Mouse (Mus musculus) neural tube, embryonic 15.5 days (tissue): ENCODE results near the gene C2cd2l. TPM values are rescaled to one million over a fixed set of nuclear protein-coding genes. Genes with fewer than 3 reads are reported as not detected.
"Not testable (repeated sequence)": the region's sequence is repeated elsewhere in the genome, so short reads cannot be mapped to it uniquely, and the experiment has no call there.

ENCODE experiments used
- ATAC-seq: fragments of 200-750 bp; cut with Nextera tagmentation; 2 replicates; pipeline ENCODE4 v1.8.0; 2017; ENCODE audit warnings: mild to moderate bottlenecking, moderate TSS enrichment, moderate library complexity; ENCODE audit not compliant: low FRiP score
- H3K27ac ChIP-seq: fragments of 300-500 bp; sonication (generic); replicated peaks from 2 replicates; pipeline ENCODE4 v1.5.1; 2015; ENCODE audit warnings: mild to moderate bottlenecking, inconsistent platforms
- H3K27me3 ChIP-seq: fragments of 300-500 bp; sonication (generic); replicated peaks from 2 replicates; pipeline ENCODE4 v1.6.1; 2015; ENCODE audit warnings: inconsistent platforms
- H3K36me3 ChIP-seq: fragments of 300-500 bp; sonication (generic); 2 replicates; pipeline ENCODE4 v1.6.1; 2015; ENCODE audit warnings: inconsistent platforms
- H3K4me1 ChIP-seq: fragments of 300-500 bp; sonication (generic); 2 replicates; pipeline ENCODE4 v1.6.1; 2015; ENCODE audit warnings: inconsistent platforms
- H3K4me2 ChIP-seq: fragments of 300-500 bp; sonication (generic); 2 replicates; pipeline ENCODE4 v1.6.1; 2015; ENCODE audit warnings: inconsistent platforms, mild to moderate bottlenecking, moderate library complexity
- H3K4me3 ChIP-seq: fragments of 300-500 bp; sonication (generic); replicated peaks from 2 replicates; pipeline ENCODE4 v1.5.1; 2015; ENCODE audit warnings: mild to moderate bottlenecking, inconsistent platforms
- H3K9ac ChIP-seq: fragments of 300-500 bp; sonication (generic); replicated peaks from 2 replicates; pipeline ENCODE4 v1.6.1; 2015; ENCODE audit warnings: mild to moderate bottlenecking, inconsistent platforms
- H3K9me3 ChIP-seq: fragments of 300-500 bp; sonication (generic); replicated peaks from 2 replicates; pipeline ENCODE4 v1.6.1; 2016; ENCODE audit warnings: inconsistent platforms
- WGBS: fragments of 180-500 bp; shearing (Covaris S2); methylation state at CpG from one replicate; pipeline ENCODE4 v1.1.7; 2015; ENCODE audit warnings: mixed read lengths; 5-methylcytosine and 5-hydroxymethylcytosine counted together
- polyA plus RNA-seq: library from polyadenylated mRNA; unstranded; fragments of >200 nt; fragmentation: Nextera tagmentation; extraction: Ambion mirVana; gene quantifications from 2 replicates; pipeline ENCODE4 v1.2.1, GENCODE M21; 2015

C2cd2l gene
- polyA plus RNA-seq, 1 experiment from 2014 or later, result 24.3 TPM

DNA sequence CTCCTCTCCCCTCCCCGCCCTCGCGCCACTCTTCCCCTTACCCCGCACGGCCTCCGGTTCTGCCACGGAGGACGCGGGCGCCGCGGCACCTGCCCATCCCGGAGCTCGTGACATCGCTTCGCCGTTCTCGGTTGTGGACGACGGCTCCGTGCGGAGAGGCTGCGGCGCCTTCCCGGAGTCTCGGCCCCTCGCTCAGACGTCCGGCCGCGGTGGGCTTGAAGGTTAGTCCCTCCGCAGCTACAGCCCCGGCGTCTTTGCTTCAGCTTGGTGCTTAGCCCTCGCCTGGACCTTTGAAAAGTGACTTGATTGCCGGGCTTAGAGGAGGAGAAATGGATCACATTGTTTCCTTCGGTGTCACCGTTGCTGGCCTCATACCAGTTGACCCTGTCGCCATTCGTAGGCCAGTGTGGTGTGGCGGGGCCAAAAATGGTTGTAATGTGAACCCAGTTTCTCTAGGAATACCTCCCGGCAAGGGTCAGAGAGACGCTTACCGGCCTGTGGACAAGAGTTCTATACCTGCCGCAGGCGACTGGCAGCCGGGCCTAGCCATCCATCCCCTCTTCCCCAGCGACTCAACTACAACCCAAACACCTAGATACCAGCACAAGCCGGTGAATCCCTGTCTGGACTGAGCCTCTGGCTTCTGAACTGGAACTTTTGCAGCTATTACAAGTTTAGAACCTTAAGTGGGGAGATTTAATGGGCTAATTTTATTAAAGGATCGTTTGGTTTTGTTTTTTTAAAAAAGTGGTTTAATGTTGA lies 15.4 kb upstream of the C2cd2l start:
- Histone ChIP-seq H3K36me3 (peaks cover 40% of the 10 kb centered on the region), H3K4me3 (peak overlapping the region; percentile 83), H3K27ac (peak overlapping the region; percentile 95), H3K9me3 (no peaks in the 10 kb centered on the region), H3K9ac (peak overlapping the region; percentile 91), H3K4me1 (peaks cover 24% of the 10 kb centered on the region), H3K4me2 (peak overlapping the region; percentile 87), H3K27me3 (no peaks in the 10 kb centered on the region)
- ATAC-seq, result no peak; the same call in 1 of the 2 replicates
- WGBS, result under 1% methylated on average over 48 of the region's 50 CpGs

DNA sequence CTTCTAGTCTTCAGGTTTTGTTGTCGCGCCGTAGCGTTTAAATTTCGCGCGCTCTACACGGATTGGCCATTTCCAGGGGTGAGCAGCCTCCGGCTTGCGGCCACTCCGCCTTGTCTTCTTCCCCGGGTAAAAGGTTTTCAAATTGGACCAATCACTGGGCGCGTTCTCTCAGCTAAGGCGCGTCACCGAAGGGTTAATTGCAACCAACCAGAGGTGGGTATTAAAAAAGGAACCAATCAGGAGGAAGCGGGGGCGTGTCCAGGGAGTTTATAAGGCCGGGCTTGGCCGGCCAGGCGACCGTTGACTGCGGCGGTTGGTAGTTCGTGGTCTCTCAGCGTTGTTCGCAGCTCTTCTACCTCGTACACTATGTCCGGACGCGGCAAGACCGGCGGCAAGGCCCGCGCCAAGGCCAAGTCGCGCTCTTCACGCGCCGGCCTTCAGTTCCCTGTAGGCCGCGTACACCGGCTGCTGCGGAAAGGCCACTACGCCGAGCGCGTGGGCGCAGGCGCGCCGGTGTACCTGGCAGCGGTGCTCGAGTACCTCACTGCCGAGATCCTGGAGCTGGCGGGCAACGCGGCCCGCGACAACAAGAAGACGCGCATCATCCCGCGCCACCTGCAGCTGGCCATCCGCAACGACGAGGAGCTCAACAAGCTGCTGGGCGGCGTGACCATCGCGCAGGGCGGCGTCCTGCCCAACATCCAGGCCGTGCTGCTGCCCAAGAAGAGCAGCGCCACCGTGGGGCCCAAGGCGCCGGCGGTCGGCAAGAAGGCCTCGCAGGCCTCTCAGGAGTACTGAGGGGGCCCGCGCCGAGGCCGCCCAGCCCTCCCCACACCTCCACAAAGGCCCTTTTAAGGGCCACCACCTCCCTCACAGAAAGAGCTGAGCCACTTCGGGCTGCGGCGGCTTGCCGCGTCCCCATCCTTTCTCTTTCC lies 14.6 kb upstream of the C2cd2l start, which contains the start of gene H2afx:
TSS of gene H2afx (plus strand) at position 299 of the 935 bp plus-strand sequence.
- peak; percentile 97 for ATAC-seq
- peak within 1 kb of the TSS; percentile 87 for H3K4me2 ChIP-seq
- peaks cover 24% of the 10 kb centered on the region for H3K4me1 ChIP-seq
- H3K36me3 ChIP-seq, result peaks cover 43% of the 10 kb centered on the region
- H3K27ac ChIP-seq, result peak within 1 kb of the TSS; percentile 95
- under 1% methylated on average over 91 of the region's 91 CpGs for WGBS
- peak within 1 kb of the TSS; percentile 83 for H3K4me3 ChIP-seq
- H3K9me3 ChIP-seq, result no peaks in the 10 kb centered on the region
- H3K9ac ChIP-seq, result peak within 1 kb of the TSS; percentile 91
- no peaks in the 10 kb centered on the region for H3K27me3 ChIP-seq

DNA sequence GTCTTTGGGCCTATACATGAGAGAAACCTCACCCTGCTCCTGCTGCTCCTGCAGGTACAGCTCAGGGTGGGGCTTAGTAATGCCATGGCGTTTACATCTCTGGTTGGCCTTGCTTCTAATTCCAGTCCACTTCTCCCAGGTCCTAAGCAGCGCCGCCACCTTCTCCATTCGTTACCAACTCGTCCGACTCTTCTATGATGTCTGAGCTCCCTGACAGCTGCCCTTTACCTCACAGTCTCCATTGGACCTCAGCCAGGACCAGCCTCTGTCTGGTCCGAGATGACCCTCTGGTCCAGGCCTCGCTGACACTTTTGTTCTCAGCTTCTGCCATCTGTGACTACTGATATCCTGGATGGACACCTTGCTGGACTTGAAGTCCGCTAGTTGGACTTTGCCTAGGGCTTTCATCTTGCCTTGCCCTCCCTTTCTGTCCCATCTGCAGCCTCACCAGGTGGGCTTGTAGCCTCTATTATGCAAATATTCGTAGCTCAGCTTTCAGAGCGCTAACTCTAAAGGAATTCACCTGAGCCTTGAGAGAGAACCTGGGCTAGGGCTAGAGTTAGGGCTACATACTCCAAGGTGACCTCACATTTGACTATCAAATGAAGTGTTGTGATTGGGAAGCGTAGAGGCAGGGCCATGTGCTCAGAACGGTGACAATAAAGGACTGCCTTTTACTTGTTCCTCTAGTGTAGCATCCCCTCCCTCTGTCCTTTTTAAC lies 13.0 kb upstream of the C2cd2l start:
- H3K4me1 ChIP-seq, result peaks cover 25% of the 10 kb centered on the region
- H3K4me2 ChIP-seq, result no peak overlapping the region
- no peaks in the 10 kb centered on the region for H3K27me3 ChIP-seq
- WGBS, result 96% methylated on average over 13 of the region's 13 CpGs
- H3K27ac ChIP-seq, result no peak overlapping the region
- H3K9me3 ChIP-seq, result no peaks in the 10 kb centered on the region
- ATAC-seq, result no peak
- H3K9ac ChIP-seq, result no peak overlapping the region
- H3K36me3 ChIP-seq, result peaks cover 52% of the 10 kb centered on the region
- H3K4me3 ChIP-seq, result no peak overlapping the region

DNA sequence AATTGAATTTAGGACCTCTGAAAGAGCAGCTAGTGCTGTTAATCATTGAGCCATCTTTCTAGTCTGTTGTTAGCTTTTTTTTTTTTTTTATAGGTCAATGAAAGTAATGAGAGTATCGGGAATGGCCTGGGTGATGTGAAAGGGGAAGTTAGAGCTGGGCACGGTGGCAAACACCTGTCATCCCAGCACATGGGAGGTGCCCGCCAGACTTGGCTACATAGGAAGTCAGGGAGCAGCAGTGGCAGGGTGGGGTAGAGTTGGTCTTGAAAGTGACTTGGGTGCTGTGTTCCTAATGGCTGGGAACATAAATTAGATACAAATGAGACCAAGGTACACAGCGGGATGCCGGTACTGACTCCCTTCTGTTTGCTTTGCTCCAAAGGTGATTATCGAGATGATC lies 10.7 kb upstream of the C2cd2l start:
- no peak for ATAC-seq
- Histone ChIP-seq H3K4me3 (no peak overlapping the region), H3K4me1 (peaks cover 19% of the 10 kb centered on the region), H3K9ac (no peak overlapping the region), H3K36me3 (peaks cover 48% of the 10 kb centered on the region), H3K4me2 (no peak overlapping the region), H3K9me3 (no peaks in the 10 kb centered on the region), H3K27ac (no peak overlapping the region), H3K27me3 (no peaks in the 10 kb centered on the region)
- WGBS, result 92% methylated on average over 6 of the region's 6 CpGs

- H3K27me3 ChIP-seq, result no peaks in the 10 kb centered on the region
- peaks cover 39% of the 10 kb centered on the region for H3K36me3 ChIP-seq
- 91% methylated on average over 5 of the region's 5 CpGs for WGBS
- no peaks in the 10 kb centered on the region for H3K9me3 ChIP-seq
- H3K4me3 ChIP-seq, result peak overlapping the region; percentile 85
- H3K9ac ChIP-seq, result 0 out of 2 replicates have a peak overlapping the region, but pooled peaks have one; percentile 93
- H3K4me1 ChIP-seq, result peaks cover 19% of the 10 kb centered on the region
- no peak for ATAC-seq
- no peak overlapping the region for H3K27ac ChIP-seq
- H3K4me2 ChIP-seq, result peak overlapping the region; percentile 91
These were observed 7.8 kb upstream of the C2cd2l start for GRCm38 (mm10) chr9:44327926-44328325.

DNA sequence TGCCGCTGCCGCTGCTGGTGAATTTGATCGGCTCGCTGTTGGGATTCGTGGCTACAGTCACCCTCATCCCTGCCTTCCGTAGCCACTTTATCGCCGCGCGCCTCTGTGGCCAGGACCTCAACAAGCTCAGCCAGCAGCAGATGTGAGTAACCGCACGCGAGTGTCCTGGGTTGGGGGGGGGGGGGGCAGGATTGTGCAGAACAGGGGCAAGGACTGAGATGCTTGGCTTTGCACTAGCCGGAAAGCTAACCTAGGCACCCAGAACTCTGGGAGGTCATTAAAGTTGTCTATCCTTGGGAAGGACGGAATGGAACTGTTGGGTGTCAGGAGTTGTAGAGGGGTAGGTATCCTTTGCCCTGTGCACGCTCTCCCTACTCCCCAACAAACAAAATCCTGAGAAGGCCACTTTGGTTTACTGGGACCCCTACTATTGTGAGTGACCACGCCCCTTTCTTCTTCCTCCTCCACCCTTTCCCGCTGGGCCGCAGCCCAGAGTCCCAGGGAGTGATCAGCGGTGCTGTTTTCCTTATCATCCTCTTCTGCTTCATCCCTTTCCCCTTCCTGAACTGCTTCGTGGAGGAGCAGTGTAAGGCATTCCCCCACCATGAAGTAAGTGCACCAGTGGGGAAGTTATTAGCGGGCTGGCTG lies 7.1 kb upstream of the C2cd2l start:
- peak overlapping the region; percentile 93 for H3K27ac ChIP-seq
- H3K9ac ChIP-seq, result peak overlapping the region; percentile 93
- H3K4me3 ChIP-seq, result peak overlapping the region; percentile 85
- peaks cover 32% of the 10 kb centered on the region for H3K36me3 ChIP-seq
- peak overlapping the region; percentile 91 for H3K4me2 ChIP-seq
- peak; percentile 30; the same call in 1 of the 2 replicates for ATAC-seq
- peaks cover 19% of the 10 kb centered on the region for H3K4me1 ChIP-seq
- H3K9me3 ChIP-seq, result no peaks in the 10 kb centered on the region
- no peaks in the 10 kb centered on the region for H3K27me3 ChIP-seq
- WGBS, result under 1% methylated on average over 22 of the region's 22 CpGs

- Histone ChIP-seq H3K4me3 (peak overlapping the region; percentile 85), H3K36me3 (peaks cover 26% of the 10 kb centered on the region), H3K27me3 (no peaks in the 10 kb centered on the region), H3K9me3 (no peaks in the 10 kb centered on the region), H3K4me2 (peak overlapping the region; percentile 91), H3K9ac (peak overlapping the region; percentile 93), H3K27ac (peak overlapping the region; percentile 93), H3K4me1 (peaks cover 19% of the 10 kb centered on the region)
- WGBS, result under 1% methylated on average over 38 of the region's 38 CpGs
- peak; percentile 95 for ATAC-seq
These were observed 6.4 kb upstream of the C2cd2l start for GRCm38 (mm10) chr9:44326371-44327063.

DNA sequence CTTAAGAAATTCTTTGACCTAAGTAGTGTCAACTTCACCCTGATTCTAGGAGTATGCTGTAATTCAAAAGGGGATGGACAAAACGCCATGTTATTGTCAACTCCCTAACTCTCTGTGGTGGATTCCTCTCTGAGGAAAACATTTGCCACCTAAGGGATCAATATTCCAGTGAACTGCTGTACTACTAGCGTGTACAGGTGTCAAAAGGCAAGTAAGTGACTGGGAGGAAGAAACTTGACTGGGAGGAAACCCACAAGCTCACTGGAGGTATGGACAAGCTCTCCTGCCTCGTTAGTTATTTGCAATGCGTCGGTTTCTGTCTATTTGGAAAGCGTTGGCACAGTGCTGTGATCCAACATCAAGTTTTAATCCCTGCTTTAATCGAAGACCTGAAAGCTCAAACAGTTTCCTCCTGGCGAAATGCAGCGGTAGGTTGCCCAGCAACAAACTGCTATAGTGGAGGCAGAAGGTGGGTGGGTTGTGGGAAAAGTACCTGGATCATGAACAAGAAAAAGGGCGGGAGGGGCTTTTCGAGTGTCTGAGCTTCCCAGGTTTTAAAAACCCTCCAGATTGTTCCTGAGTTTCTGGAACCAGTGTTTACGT lies 5.8 kb upstream of the C2cd2l start, which contains the start of gene Dpagt1:
TSS of gene Dpagt1 (plus strand) at position 252 of the 603 bp plus-strand sequence.
- peak within 1 kb of the TSS; percentile 85 for H3K4me3 ChIP-seq
- peaks cover 21% of the 10 kb centered on the region for H3K4me1 ChIP-seq
- peak within 1 kb of the TSS; percentile 91 for H3K4me2 ChIP-seq
- peak within 1 kb of the TSS; percentile 93 for H3K27ac ChIP-seq
- H3K36me3 ChIP-seq, result peaks cover 19% of the 10 kb centered on the region
- peak; percentile 46; the same call in 1 of the 2 replicates for ATAC-seq
- WGBS, result 3% methylated on average over 12 of the region's 12 CpGs
- H3K27me3 ChIP-seq, result no peaks in the 10 kb centered on the region
- H3K9ac ChIP-seq, result peak within 1 kb of the TSS; percentile 93
- no peaks in the 10 kb centered on the region for H3K9me3 ChIP-seq

GRCm38 (mm10) chr9:44325032-44325767 lies 5.1 kb upstream of the C2cd2l start:
- H3K27ac ChIP-seq, result peak overlapping the region; percentile 93
- 63% methylated on average over 7 of the region's 8 CpGs for WGBS
- H3K9me3 ChIP-seq, H3K27me3 ChIP-seq, ATAC-seq: not testable (repeated sequence)
- H3K36me3 ChIP-seq, result peaks cover 13% of the 10 kb centered on the region; the same call in 1 of the 2 replicates
- peak overlapping the region; percentile 91 for H3K4me2 ChIP-seq
- peak overlapping the region; percentile 93; the same call in 1 of the 2 replicates for H3K9ac ChIP-seq
- peak overlapping the region; percentile 85; the same call in 1 of the 2 replicates for H3K4me3 ChIP-seq
- peaks cover 27% of the 10 kb centered on the region for H3K4me1 ChIP-seq
